Mouse (Mus musculus): ENCODE measurements around the gene Lrrc4c. TPM values are rescaled to one million over a fixed set of nuclear protein-coding genes. Genes with fewer than 3 reads are reported as not detected.
A peak's percentile ranks its signal among the peaks of the same experiment; 100 is the strongest.

Gene Lrrc4c
- polyA plus RNA-seq, 1 experiment from 2014 or later = 29.9 TPM

- no peak overlapping the region for H3K4me2 ChIP-seq (ENCODE audit: low read length)
- no peaks in the 10 kb centered on the region for H3K4me1 ChIP-seq (ENCODE audit: control insufficient read depth, insufficient read depth, low read length)
- WGBS = 65% methylated on average over 2 of the region's 2 CpGs
- no peak overlapping the region for H3K4me3 ChIP-seq (replicated peaks; ENCODE audit: low read depth, low read length)
- no peak overlapping the region for H3K9ac ChIP-seq (replicated peaks; ENCODE audit: low read length)
- H3K36me3 ChIP-seq (ENCODE audit: control insufficient read depth, insufficient read depth, low read length) = no peaks in the 10 kb centered on the region
- H3K9me3 ChIP-seq (ENCODE audit: control insufficient read depth, low read length) = no peaks in the 10 kb centered on the region
- no peaks in the 10 kb centered on the region for H3K27me3 ChIP-seq (ENCODE audit: control insufficient read depth, insufficient read depth, low read length)
- H3K27ac ChIP-seq (replicated peaks; ENCODE audit: low read depth, low read length) = no peak overlapping the region
- peak; percentile 55 for DNase-seq
- no peak for ATAC-seq (ENCODE audit: low FRiP score, low TSS enrichment)
Observed at GRCm38 (mm10) chr2:97299704-97300103, 981.7 kb downstream of the Lrrc4c start.

DNA sequence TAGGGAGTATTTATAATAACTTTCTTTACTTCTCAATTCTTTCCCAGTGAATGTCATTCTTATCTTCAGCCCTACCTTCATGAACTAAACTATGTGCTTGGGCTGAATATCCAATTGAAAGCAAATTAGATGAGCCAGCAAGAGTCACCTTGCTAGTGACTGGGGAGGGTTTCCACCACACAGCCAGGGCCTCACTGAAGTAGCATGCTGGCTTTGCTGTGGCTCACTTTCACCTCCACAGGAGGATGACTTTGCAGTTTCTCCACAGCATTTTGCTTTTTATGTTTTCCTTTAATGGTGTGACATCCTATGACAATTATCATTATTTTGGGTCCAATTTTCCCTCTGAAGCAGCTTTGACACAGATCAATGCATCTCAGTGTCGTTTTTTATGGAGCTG lies 1000.0 kb downstream of the Lrrc4c start:
- H3K4me3 ChIP-seq (replicated peaks; ENCODE audit: low read depth, low read length) = no peak overlapping the region
- no peak overlapping the region for H3K9ac ChIP-seq (replicated peaks; ENCODE audit: low read length)
- no peaks in the 10 kb centered on the region for H3K9me3 ChIP-seq (ENCODE audit: control insufficient read depth, low read length)
- H3K27me3 ChIP-seq (ENCODE audit: control insufficient read depth, insufficient read depth, low read length) = no peaks in the 10 kb centered on the region
- ATAC-seq (ENCODE audit: low FRiP score, low TSS enrichment) (no peak), DNase-seq (peak; percentile 13)
- 35% methylated on average over 1 of the region's 1 CpGs for WGBS
- no peaks in the 10 kb centered on the region for H3K36me3 ChIP-seq (ENCODE audit: control insufficient read depth, insufficient read depth, low read length)
- no peaks in the 10 kb centered on the region for H3K4me1 ChIP-seq (ENCODE audit: control insufficient read depth, insufficient read depth, low read length)
- no peak overlapping the region for H3K4me2 ChIP-seq (ENCODE audit: low read length)
- no peak overlapping the region for H3K27ac ChIP-seq (replicated peaks; ENCODE audit: low read depth, low read length)

DNA sequence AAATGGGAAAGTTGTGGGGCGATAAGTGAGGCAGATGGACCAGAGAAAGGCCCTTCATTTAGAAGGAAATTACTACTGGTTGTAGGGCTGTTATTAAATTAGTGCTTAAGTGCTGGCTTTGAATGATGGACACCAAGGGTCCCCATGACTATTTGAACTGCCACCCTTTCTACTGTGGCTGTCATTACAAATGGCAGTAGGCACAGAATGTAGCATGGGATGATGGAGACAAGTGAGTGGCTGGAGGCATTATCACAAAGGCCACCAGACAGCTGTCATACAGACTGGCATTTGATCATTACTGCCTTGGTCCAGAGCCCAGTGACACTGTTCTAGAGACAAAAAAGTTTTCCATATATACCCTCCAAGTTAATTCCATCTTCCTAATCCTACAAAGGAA lies 1000.6 kb downstream of the Lrrc4c start:
- no peak overlapping the region for H3K4me3 ChIP-seq (replicated peaks; ENCODE audit: low read depth, low read length)
- DNase-seq = no peak
- H3K9ac ChIP-seq (replicated peaks; ENCODE audit: low read length) = no peak overlapping the region
- no peaks in the 10 kb centered on the region for H3K9me3 ChIP-seq (ENCODE audit: control insufficient read depth, low read length)
- no peaks in the 10 kb centered on the region for H3K36me3 ChIP-seq (ENCODE audit: control insufficient read depth, insufficient read depth, low read length)
- H3K27me3 ChIP-seq (ENCODE audit: control insufficient read depth, insufficient read depth, low read length) = no peaks in the 10 kb centered on the region
- no peak overlapping the region for H3K4me2 ChIP-seq (ENCODE audit: low read length)
- ATAC-seq (ENCODE audit: low FRiP score, low TSS enrichment) = no peak
- H3K4me1 ChIP-seq (ENCODE audit: control insufficient read depth, insufficient read depth, low read length) = no peaks in the 10 kb centered on the region
- H3K27ac ChIP-seq (replicated peaks; ENCODE audit: low read depth, low read length) = no peak overlapping the region
- 73% methylated on average over 1 of the region's 1 CpGs for WGBS

- Histone ChIP-seq H3K4me2 (ENCODE audit: low read length) (no peak overlapping the region), H3K27me3 (ENCODE audit: control insufficient read depth, insufficient read depth, low read length) (no peaks in the 10 kb centered on the region), H3K4me3 (replicated peaks; ENCODE audit: low read depth, low read length) (no peak overlapping the region), H3K9me3 (ENCODE audit: control insufficient read depth, low read length) (no peaks in the 10 kb centered on the region), H3K9ac (replicated peaks; ENCODE audit: low read length) (no peak overlapping the region), H3K36me3 (ENCODE audit: control insufficient read depth, insufficient read depth, low read length) (no peaks in the 10 kb centered on the region), H3K27ac (replicated peaks; ENCODE audit: low read depth, low read length) (no peak overlapping the region), H3K4me1 (ENCODE audit: control insufficient read depth, insufficient read depth, low read length) (no peaks in the 10 kb centered on the region)
- no peak for ATAC-seq (ENCODE audit: low FRiP score, low TSS enrichment)
- no peak for DNase-seq
- WGBS = 59% methylated on average over 1 of the region's 1 CpGs
Observed at GRCm38 (mm10) chr2:97332084-97332682, 1014.2 kb downstream of the Lrrc4c start.

DNA sequence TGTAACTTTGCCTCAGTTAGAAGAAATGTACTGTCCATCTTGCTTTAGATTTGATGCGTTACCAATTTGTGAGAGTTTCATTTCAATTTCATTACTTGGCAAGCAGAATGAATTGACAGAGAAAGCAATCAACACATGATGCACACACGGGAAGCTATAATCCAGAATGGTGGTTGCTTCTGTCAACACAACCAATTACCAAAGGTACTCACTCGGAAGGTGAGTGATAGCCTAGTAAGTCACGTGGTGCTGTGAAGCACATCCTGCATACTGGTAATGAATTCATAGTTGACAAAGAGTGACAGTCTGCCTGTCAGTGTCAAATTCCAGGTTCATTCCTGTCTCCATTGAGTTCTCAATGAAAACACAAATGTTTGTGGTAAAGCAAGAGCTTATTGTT lies 1021.7 kb downstream of the Lrrc4c start:
- no peak overlapping the region for H3K9ac ChIP-seq (replicated peaks; ENCODE audit: low read length)
- H3K9me3 ChIP-seq (ENCODE audit: control insufficient read depth, low read length) = no peaks in the 10 kb centered on the region
- no peak for DNase-seq
- H3K4me2 ChIP-seq (ENCODE audit: low read length) = no peak overlapping the region
- no peaks in the 10 kb centered on the region for H3K27me3 ChIP-seq (ENCODE audit: control insufficient read depth, insufficient read depth, low read length)
- H3K36me3 ChIP-seq (ENCODE audit: control insufficient read depth, insufficient read depth, low read length) = no peaks in the 10 kb centered on the region
- 74% methylated on average over 4 of the region's 4 CpGs for WGBS
- no peaks in the 10 kb centered on the region for H3K4me1 ChIP-seq (ENCODE audit: control insufficient read depth, insufficient read depth, low read length)
- H3K27ac ChIP-seq (replicated peaks; ENCODE audit: low read depth, low read length) = no peak overlapping the region
- H3K4me3 ChIP-seq (replicated peaks; ENCODE audit: low read depth, low read length) = no peak overlapping the region
- no peak for ATAC-seq (ENCODE audit: low FRiP score, low TSS enrichment)

GRCm38 (mm10) chr2:97361235-97361634 lies 1043.3 kb downstream of the Lrrc4c start:
- Histone ChIP-seq H3K4me3 (replicated peaks; ENCODE audit: low read depth, low read length) (no peak overlapping the region), H3K9ac (replicated peaks; ENCODE audit: low read length) (no peak overlapping the region), H3K4me2 (ENCODE audit: low read length) (no peak overlapping the region), H3K4me1 (ENCODE audit: control insufficient read depth, insufficient read depth, low read length) (no peaks in the 10 kb centered on the region), H3K9me3 (ENCODE audit: control insufficient read depth, low read length) (no peaks in the 10 kb centered on the region), H3K27me3 (ENCODE audit: control insufficient read depth, insufficient read depth, low read length) (no peaks in the 10 kb centered on the region), H3K27ac (replicated peaks; ENCODE audit: low read depth, low read length) (no peak overlapping the region), H3K36me3 (ENCODE audit: control insufficient read depth, insufficient read depth, low read length) (no peaks in the 10 kb centered on the region)
- 94% methylated on average over 2 of the region's 2 CpGs for WGBS
- DNase-seq = no peak
- ATAC-seq (ENCODE audit: low FRiP score, low TSS enrichment) = no peak

DNA sequence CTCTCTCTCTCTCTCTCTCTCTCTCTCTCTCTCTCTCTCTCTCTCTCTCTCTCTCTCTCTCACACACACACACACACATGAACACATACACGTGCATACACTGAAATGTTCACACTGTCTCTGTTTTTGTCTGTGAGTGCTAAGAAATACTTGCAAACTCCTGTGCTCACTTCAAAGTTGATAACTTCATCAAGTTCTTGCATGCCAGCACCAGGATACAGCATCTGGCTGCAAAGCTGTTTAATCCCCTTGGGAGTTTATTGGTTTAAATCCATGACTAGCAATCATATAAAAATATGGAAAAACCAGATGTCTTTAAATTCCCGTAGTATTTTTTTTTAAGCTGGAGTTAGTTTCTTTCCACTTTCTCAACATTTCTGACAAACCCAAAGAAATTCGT lies 1052.0 kb downstream of the Lrrc4c start:
- H3K9me3 ChIP-seq (ENCODE audit: control insufficient read depth, low read length) = no peaks in the 10 kb centered on the region
- no peak overlapping the region for H3K4me2 ChIP-seq (ENCODE audit: low read length)
- DNase-seq = no peak
- H3K27me3 ChIP-seq (ENCODE audit: control insufficient read depth, insufficient read depth, low read length) = no peaks in the 10 kb centered on the region
- H3K4me1 ChIP-seq (ENCODE audit: control insufficient read depth, insufficient read depth, low read length) = no peaks in the 10 kb centered on the region
- no peaks in the 10 kb centered on the region for H3K36me3 ChIP-seq (ENCODE audit: control insufficient read depth, insufficient read depth, low read length)
- no peak overlapping the region for H3K4me3 ChIP-seq (replicated peaks; ENCODE audit: low read depth, low read length)
- H3K9ac ChIP-seq (replicated peaks; ENCODE audit: low read length) = no peak overlapping the region
- ATAC-seq (ENCODE audit: low FRiP score, low TSS enrichment) = no peak
- 72% methylated on average over 3 of the region's 3 CpGs for WGBS
- H3K27ac ChIP-seq (replicated peaks; ENCODE audit: low read depth, low read length) = no peak overlapping the region

- Histone ChIP-seq H3K4me3 (replicated peaks; ENCODE audit: low read depth, low read length) (no peak overlapping the region), H3K36me3 (ENCODE audit: control insufficient read depth, insufficient read depth, low read length) (no peaks in the 10 kb centered on the region), H3K4me1 (ENCODE audit: control insufficient read depth, insufficient read depth, low read length) (no peaks in the 10 kb centered on the region), H3K4me2 (ENCODE audit: low read length) (no peak overlapping the region), H3K9ac (replicated peaks; ENCODE audit: low read length) (no peak overlapping the region), H3K9me3 (ENCODE audit: control insufficient read depth, low read length) (no peaks in the 10 kb centered on the region), H3K27ac (replicated peaks; ENCODE audit: low read depth, low read length) (no peak overlapping the region), H3K27me3 (ENCODE audit: control insufficient read depth, insufficient read depth, low read length) (no peaks in the 10 kb centered on the region)
- WGBS = 85% methylated on average over 3 of the region's 3 CpGs
- DNase-seq = no peak
- ATAC-seq (ENCODE audit: low FRiP score, low TSS enrichment) = no peak
Observed at GRCm38 (mm10) chr2:97391437-97391836, 1073.5 kb downstream of the Lrrc4c start.

GRCm38 (mm10) chr2:97391876-97392275 lies 1073.9 kb downstream of the Lrrc4c start:
- no peak overlapping the region for H3K27ac ChIP-seq (replicated peaks; ENCODE audit: low read depth, low read length)
- H3K27me3 ChIP-seq (ENCODE audit: control insufficient read depth, insufficient read depth, low read length) = no peaks in the 10 kb centered on the region
- no peak for DNase-seq
- H3K9me3 ChIP-seq (ENCODE audit: control insufficient read depth, low read length) = no peaks in the 10 kb centered on the region
- H3K36me3 ChIP-seq (ENCODE audit: control insufficient read depth, insufficient read depth, low read length) = no peaks in the 10 kb centered on the region
- no peaks in the 10 kb centered on the region for H3K4me1 ChIP-seq (ENCODE audit: control insufficient read depth, insufficient read depth, low read length)
- WGBS = 86% methylated on average over 2 of the region's 2 CpGs
- no peak overlapping the region for H3K4me2 ChIP-seq (ENCODE audit: low read length)
- H3K4me3 ChIP-seq (replicated peaks; ENCODE audit: low read depth, low read length) = no peak overlapping the region
- H3K9ac ChIP-seq (replicated peaks; ENCODE audit: low read length) = no peak overlapping the region
- no peak for ATAC-seq (ENCODE audit: low FRiP score, low TSS enrichment)

Measured in midbrain, embryonic 14.5 days (tissue).